Mouse (Mus musculus) forebrain, postnatal 0 days (tissue): ENCODE measurements around the gene Mfsd4b3. TPM values are rescaled to one million over a fixed set of nuclear protein-coding genes. Genes with fewer than 3 reads are reported as not detected.
"Not testable (repeated sequence)": the region's sequence is repeated elsewhere in the genome, so short reads cannot be mapped to it uniquely, and the experiment has no call there.

Experiments
- ATAC-seq: fragments of 200-750 bp; cut with Nextera tagmentation; 2 replicates; pipeline ENCODE4 v1.8.0; 2017; ENCODE audit warnings: mild to moderate bottlenecking, moderate library complexity
- DNase-seq: peaks from one replicate; pipeline ENCODE4 v3.0.0-alpha.2; 2015
- H3K27ac ChIP-seq: fragments of 300-500 bp; sonication (generic); 2 replicates; pipeline ENCODE4 v1.5.1; 2014; ENCODE audit warnings: low read depth, mild to moderate bottlenecking, antibody characterized with exemption, low read length, moderate library complexity, mixed read lengths
- H3K27me3 ChIP-seq: fragments of 300-500 bp; sonication (generic); 2 replicates; pipeline ENCODE4 v1.6.1; 2014; ENCODE audit warnings: mild to moderate bottlenecking, low read length, mixed read lengths; ENCODE audit not compliant: insufficient read depth
- H3K36me3 ChIP-seq: fragments of 300-500 bp; sonication (generic); 2 replicates; pipeline ENCODE4 v1.6.1; 2014; ENCODE audit warnings: mild to moderate bottlenecking, moderate library complexity; ENCODE audit not compliant: insufficient read depth
- H3K4me1 ChIP-seq: fragments of 300-500 bp; sonication (generic); 2 replicates; pipeline ENCODE4 v1.6.1; 2014; ENCODE audit warnings: antibody characterized with exemption; ENCODE audit not compliant: insufficient read depth
- H3K4me2 ChIP-seq: fragments of 300-500 bp; sonication (generic); 2 replicates; pipeline ENCODE4 v1.6.1; 2014; ENCODE audit warnings: low read depth, mild to moderate bottlenecking, moderate library complexity
- H3K4me3 ChIP-seq: fragments of 300-500 bp; sonication (generic); 2 replicates; pipeline ENCODE4 v1.5.1; 2014; ENCODE audit warnings: low read depth, low read length, mixed read lengths
- H3K9ac ChIP-seq: fragments of 300-500 bp; sonication (generic); 2 replicates; pipeline ENCODE4 v1.6.1; 2014; ENCODE audit warnings: mild to moderate bottlenecking
- H3K9me3 ChIP-seq: fragments of 300-500 bp; sonication (generic); 2 replicates; pipeline ENCODE4 v1.6.1; 2016; ENCODE audit warnings: low read length
- CTCF ChIP-seq: sonication (generic); IDR thresholded peaks from 2 replicates; pipeline ENCODE4 v1.5.1; 2016; ENCODE audit warnings: antibody characterized with exemption, control low read depth, low read depth
- WGBS: fragments of 180-500 bp; shearing (Covaris S2); extraction: QIAGEN DNeasy Blood & Tissue Kit; methylation state at CpG from one replicate; pipeline ENCODE4 v1.1.7; 2014; 5-methylcytosine and 5-hydroxymethylcytosine counted together
- polyA plus RNA-seq: library from polyadenylated mRNA; unstranded; fragments of >200 nt; fragmentation: Nextera tagmentation; extraction: Ambion mirVana; gene quantifications from 2 replicates; pipeline ENCODE4 v1.2.1, GENCODE M21; 2015
- total RNA-seq: library from RNA; depleted of rRNA; stranded (reverse); fragments of >200 nt; gene quantifications from 2 replicates; pipeline ENCODE4 v1.2.3, GENCODE M21; 2014; rRNA removed

Gene Mfsd4b3
- total RNA-seq (0.46 TPM in 1 of 2 replicates, not detected in the other), polyA plus RNA-seq (not detected in 2 replicates)

GRCm38 (mm10) chr10:39959761-39960440 lies at the start of gene Mfsd4b3:
Gene Mfsd4b3, minus strand, starts transcription at chr10:39960153.
- no peak within 1 kb of the TSS; the same call in 1 of the 2 replicates for H3K27ac ChIP-seq
- TF ChIP-seq CTCF: peak; percentile 87

DNA sequence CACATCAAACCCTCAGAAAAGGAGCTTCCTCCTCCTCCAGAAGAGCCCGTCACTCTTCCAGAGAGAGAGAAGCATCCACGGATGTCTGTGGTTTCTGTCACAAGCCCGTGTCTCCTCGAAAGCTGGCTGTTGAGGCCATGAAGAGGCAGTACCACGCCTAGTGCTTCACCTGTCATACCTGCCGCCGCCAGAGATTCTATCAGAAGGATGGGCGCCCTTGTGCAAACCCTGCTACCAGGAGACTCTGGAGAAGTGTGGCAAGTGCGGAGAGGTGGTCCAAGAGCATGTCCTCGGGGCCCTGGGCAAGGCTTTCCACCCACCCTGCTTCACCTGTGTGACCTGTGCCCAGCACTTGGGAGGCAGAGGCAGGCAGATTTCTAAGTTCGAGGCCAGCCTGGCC lies 49.6 kb upstream of the Mfsd4b3 start:
- Histone ChIP-seq H3K4me2 (no peak overlapping the region), H3K9me3 (no peaks in the 10 kb centered on the region), H3K27me3 (no peaks in the 10 kb centered on the region), H3K36me3 (no peaks in the 10 kb centered on the region), H3K9ac (no peak overlapping the region), H3K4me3 (no peak overlapping the region), H3K4me1 (no peaks in the 10 kb centered on the region), H3K27ac (no peak overlapping the region)
- WGBS: 89% methylated on average over 11 of the region's 11 CpGs
- ATAC-seq (no peak), DNase-seq (no peak)
- TF ChIP-seq CTCF: no peak

More at GRCm38 (mm10) chr10:39959761-39960440, at the start of gene Mfsd4b3:
- H3K36me3 ChIP-seq: no peaks in the 10 kb centered on the region
- peak; percentile 100 for ATAC-seq
- DNase-seq: peak; percentile 94
- H3K9ac ChIP-seq: peak within 1 kb of the TSS; percentile 43
- H3K4me2 ChIP-seq: peak within 1 kb of the TSS; percentile 96
- no peaks in the 10 kb centered on the region; the same call in 1 of the 2 replicates for H3K27me3 ChIP-seq
- WGBS: under 1% methylated on average over 38 of the region's 38 CpGs
- peak within 1 kb of the TSS; percentile 57 for H3K4me3 ChIP-seq
- no peaks in the 10 kb centered on the region for H3K4me1 ChIP-seq
- H3K9me3 ChIP-seq: no peaks in the 10 kb centered on the region

DNA sequence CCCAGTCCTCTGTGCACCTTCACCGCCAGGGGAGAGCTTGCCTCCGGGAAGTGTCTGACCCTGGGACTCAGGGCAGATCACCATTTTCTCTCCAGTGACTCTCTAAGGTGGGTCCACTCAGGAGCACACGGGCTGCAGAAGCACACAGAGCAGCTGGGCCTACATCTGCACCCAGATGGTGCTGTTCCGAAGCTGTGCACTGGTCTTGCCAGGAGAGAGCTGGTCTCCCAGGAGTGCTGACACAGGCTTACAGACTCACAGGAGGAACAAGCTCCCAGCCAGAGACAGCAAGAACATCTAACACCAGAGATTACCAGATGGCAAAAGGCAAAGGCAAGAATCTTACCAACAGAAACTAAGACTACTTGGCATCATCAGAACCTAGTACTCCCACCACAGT lies 48.9 kb upstream of the Mfsd4b3 start:
- not testable (repeated sequence) for H3K4me3 ChIP-seq, H3K9ac ChIP-seq, H3K36me3 ChIP-seq, H3K27me3 ChIP-seq, DNase-seq, H3K27ac ChIP-seq, ATAC-seq, H3K4me1 ChIP-seq, H3K4me2 ChIP-seq, H3K9me3 ChIP-seq
- 88% methylated on average over 4 of the region's 4 CpGs for WGBS

GRCm38 (mm10) chr10:40007953-40008352 lies 48.0 kb upstream of the Mfsd4b3 start:
- 92% methylated on average over 4 of the region's 4 CpGs for WGBS
- H3K4me1 ChIP-seq: no peaks in the 10 kb centered on the region
- H3K4me3 ChIP-seq: no peak overlapping the region
- H3K9me3 ChIP-seq: no peaks in the 10 kb centered on the region
- no peak for TF ChIP-seq CTCF
- no peak overlapping the region for H3K4me2 ChIP-seq
- H3K27ac ChIP-seq: no peak overlapping the region
- no peaks in the 10 kb centered on the region for H3K27me3 ChIP-seq
- H3K36me3 ChIP-seq: no peaks in the 10 kb centered on the region
- ATAC-seq: no peak
- DNase-seq: no peak
- H3K9ac ChIP-seq: no peak overlapping the region

DNA sequence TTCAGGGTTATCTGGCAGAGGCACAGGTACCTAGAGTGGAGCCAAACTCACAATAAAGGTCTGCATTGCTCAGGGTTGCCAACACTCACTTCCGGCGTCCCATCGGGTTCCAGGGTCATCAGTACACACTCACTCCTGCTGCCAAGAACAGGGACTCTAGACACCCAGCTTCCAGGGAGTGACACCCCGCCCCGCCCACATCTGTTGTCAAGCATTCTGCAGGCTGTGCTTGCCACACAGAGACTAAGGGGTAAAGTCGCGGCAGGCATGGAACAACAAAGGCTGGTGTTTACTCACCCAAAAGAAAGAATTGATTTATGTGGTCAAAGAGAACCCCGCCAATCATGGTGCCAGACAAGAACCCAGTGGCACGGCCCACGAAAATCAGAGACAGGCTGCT lies 47.0 kb upstream of the Mfsd4b3 start:
- ATAC-seq (peak; percentile 48), DNase-seq (no peak)
- Histone ChIP-seq H3K4me1 (no peaks in the 10 kb centered on the region), H3K27me3 (no peaks in the 10 kb centered on the region), H3K27ac (no peak overlapping the region), H3K4me3 (no peak overlapping the region), H3K9ac (no peak overlapping the region), H3K4me2 (no peak overlapping the region), H3K9me3 (no peaks in the 10 kb centered on the region), H3K36me3 (no peaks in the 10 kb centered on the region)
- no peak for TF ChIP-seq CTCF
- 38% methylated on average over 10 of the region's 10 CpGs for WGBS

- no peaks in the 10 kb centered on the region for H3K27me3 ChIP-seq
- no peak for TF ChIP-seq CTCF
- no peak overlapping the region for H3K4me2 ChIP-seq
- ATAC-seq (no peak), DNase-seq (no peak)
- no peaks in the 10 kb centered on the region for H3K36me3 ChIP-seq
- H3K9me3 ChIP-seq: no peaks in the 10 kb centered on the region
- H3K27ac ChIP-seq: no peak overlapping the region
- no peak overlapping the region for H3K9ac ChIP-seq
- no peak overlapping the region for H3K4me3 ChIP-seq
- WGBS: 93% methylated on average over 2 of the region's 2 CpGs
- no peaks in the 10 kb centered on the region for H3K4me1 ChIP-seq
Measured at GRCm38 (mm10) chr10:40000746-40001145, 40.8 kb upstream of the Mfsd4b3 start.

- Histone ChIP-seq H3K4me3 (no peak overlapping the region), H3K9me3 (no peaks in the 10 kb centered on the region), H3K36me3 (no peaks in the 10 kb centered on the region), H3K4me1 (no peaks in the 10 kb centered on the region), H3K27me3 (no peaks in the 10 kb centered on the region), H3K27ac (no peak overlapping the region), H3K4me2 (no peak overlapping the region), H3K9ac (no peak overlapping the region)
- TF ChIP-seq CTCF: no peak
- ATAC-seq: no peak
- no peak for DNase-seq
- 81% methylated on average over 4 of the region's 4 CpGs for WGBS
Measured at GRCm38 (mm10) chr10:39991155-39991554, 31.2 kb upstream of the Mfsd4b3 start.
